Mouse (Mus musculus) megakaryocyte-erythroid progenitor cell, adult 5-6 weeks (primary cell): ENCODE measurements around the gene Tube1. TPM values are rescaled to one million over a fixed set of nuclear protein-coding genes. Genes with fewer than 3 reads are reported as not detected.
A peak's percentile ranks its signal among the peaks of the same experiment; 100 is the strongest.

ENCODE experiments used
- ATAC-seq: replicated peaks from 2 replicates; pipeline ENCODE4 v1.8.0; 2016; ENCODE audit warnings: mild to moderate bottlenecking, inconsistent platforms; ENCODE audit not compliant: severe bottlenecking, poor library complexity, low FRiP score, low TSS enrichment
- total RNA-seq, 2 experiments: library from RNA; stranded (forward) in 1 of 2; stranded (reverse) in 1 of 2; fragments of 200-1000, 215-1000 nt in 1 of 2; fragments of >200 nt in 1 of 2; fragmentation: Nextera tagmentation in 1 of 2; gene quantifications; 2 replicates each; pipeline ENCODE4 v1.2.3; 2014 to 2017

Gene Tube1
- total RNA-seq (2014; fragmentation: Nextera tagmentation), result 11.6 and 20.3 TPM in 2 replicates
- total RNA-seq (2017), result 11.0 and 16.3 TPM in 2 replicates

DNA sequence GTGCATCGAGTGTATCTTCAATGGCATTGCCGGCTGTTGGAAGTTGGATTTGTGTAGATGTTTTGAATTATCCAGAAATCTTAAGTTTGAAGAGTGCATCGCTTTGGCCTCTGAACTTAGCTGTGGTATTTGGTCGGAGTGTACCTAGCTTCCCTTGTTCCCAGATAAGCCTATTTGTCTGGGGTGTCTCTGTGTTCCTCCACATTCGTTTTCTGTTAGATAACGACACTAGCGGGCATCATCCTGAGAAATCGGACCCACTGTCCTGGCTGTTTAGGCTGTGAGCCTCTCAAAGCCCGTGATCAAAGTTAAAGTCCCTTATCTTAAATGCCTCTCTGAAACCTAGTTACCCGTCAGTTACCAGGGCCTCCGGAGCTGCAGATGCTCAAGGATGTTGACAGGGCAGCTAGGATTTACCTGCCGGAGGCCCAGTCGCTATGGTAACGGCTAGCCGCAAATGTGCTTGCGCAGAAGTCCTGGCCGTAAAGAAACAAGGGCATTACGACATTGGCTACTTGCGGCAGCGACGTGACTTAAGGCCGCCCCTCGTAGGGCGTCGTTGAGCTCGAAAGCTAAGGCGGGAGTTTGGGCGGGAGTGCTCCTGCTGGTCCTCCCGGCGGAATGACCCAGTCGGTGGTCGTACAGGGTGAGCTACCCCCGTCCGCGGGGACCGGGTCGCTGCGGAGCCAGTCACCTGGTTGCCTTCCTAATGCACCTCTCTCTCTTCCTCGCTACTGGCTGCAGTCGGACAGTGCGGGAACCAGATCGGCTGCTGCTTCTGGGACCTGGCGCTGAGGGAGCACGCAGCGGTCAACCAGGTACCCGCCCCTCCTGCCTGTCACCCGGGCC is at the start of gene Tube1, which contains the start of gene Fam229b:
Gene Tube1 (plus strand): TSS at position 515 of the 849 bp plus-strand sequence.
Gene Fam229b (minus strand): TSS at position 453 of the 849 bp plus-strand sequence.
- ATAC-seq, result peak; percentile 94

DNA sequence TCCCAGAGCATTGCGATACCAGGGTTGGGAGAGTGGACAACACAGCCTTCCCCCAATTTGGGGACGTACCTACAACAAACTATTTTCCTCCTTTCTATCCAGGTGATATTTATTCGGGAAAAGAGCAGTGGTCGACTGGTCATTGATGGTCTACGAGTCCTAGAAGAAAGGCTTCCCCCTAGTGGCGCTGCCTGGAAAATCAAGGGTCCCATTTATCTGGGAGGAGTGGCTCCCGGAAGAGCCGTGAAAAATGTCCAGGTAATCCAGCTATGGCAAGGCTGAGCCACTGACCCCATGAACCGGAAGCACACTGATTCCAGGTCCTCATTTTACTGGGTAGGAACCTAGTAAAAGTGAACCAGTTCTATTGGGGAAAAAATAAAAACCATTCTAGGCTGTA is 36.8 kb upstream of the Tube1 start:
- ATAC-seq, result no peak

DNA sequence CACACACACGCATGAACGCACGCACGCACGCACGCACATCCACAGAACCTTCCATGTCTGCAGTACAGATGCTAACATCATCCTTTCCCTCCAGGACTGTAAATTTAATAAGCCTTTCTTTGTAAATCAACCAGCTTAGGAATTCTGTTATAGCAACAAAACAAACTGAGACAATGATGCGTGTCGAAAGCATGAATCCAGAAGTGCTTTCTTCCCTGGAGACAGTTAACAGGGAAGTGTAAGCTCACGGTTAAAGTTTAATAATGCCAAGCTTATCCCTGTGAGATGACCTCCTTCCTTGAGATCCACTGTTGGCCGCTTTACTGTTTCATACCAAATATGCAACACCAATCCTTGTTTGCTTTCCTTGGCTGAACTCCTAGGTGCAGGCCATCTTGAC is 35.0 kb upstream of the Tube1 start:
- ATAC-seq, result no peak

DNA sequence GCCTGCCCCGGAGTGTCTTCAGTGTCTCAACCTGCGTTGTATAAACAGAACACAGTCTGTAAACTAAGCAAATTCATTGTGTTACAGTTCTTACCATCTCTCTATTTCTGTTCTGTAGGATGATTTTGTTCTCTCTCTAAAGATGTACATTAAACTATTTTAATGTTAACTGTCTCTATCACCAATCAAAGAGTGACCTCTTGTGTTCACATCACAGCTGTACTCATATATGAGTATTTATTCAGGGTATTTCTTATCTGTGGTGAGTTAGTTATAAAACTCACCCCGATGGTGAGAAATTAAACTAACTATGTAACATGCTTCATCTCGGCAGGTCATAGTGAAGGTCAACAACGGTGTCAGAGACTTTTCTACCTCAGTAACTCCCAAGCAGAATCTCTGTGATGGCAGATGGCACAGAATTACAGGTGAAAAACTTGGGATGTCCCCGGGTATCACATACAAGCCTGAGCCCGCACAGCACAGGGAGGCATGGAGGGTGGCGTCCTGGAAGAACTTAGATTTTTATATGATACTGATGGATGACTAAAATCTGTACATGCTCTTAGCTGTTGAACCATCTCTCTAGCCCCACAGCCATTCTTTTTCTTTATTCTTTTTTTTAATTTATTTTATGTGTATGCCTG is 28.9 kb upstream of the Tube1 start:
- no peak for ATAC-seq

DNA sequence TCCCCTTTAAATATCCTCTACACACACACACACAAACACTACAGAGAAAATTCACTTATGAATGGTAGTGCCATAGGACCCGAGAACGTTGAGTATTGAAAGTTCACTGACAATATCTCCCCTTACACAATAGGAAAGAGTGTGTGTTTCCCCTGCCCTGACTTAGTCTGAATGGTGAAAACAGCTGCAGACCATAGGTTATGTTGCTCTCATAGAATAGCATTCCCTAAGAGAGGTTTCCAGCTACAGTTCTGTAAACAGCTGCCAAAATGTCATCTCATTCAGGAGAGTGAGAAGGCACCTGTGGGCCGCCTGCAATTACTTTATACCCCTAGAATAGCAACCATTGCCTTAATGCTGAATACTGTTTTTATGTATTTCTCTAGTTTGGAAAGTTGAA is 27.4 kb upstream of the Tube1 start:
- ATAC-seq, result no peak

DNA sequence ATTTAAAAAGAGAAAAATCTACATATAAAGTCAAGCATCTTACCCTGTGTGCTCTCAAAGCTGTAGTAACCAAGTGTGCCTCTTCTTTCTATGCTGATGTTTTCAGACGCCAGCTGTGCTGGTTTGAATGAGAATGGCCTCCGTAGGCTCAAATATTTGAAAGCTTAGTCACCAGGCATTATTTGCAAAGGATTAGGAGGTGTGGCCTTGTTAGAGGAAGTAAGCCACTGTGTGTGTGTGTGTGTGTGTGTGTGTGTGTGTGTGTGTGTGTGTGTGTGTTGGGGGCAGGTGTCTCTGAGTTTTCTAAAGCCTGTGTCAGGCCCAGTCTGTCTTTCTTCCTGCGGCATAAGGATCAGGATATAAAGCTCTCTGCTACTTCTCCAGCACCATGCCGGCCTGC is 26.8 kb upstream of the Tube1 start:
- ATAC-seq, result no peak

DNA sequence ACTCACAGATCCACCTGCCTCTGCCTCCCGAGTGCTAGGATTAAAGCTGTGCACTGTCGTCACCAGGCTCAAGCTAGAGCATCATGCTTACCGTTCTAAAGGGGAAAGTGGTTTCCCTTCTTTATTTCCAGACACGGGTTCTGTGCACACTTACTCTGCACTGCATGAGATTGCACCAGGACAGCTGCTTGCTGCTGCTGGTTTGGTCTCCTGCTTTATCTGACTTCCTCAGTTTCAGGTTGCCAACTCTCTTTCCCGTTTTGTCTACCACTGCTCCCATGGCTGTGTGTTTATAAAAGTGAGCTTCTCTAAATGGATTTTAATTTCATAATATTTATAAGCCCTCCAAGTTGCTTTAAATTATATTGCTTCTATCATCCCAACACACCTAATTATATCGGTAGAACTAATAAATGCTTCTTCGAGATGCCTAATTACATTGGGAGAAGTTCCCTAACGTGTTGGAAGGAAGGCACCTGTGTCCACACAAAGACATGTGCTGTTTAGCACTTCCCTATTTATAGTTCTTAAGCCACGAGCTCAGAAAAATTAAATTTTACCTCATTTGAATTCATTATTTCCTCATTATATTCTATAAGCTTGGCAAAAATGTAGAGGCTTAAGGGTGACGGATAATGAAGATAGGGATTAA is 24.8 kb upstream of the Tube1 start:
- no peak for ATAC-seq

DNA sequence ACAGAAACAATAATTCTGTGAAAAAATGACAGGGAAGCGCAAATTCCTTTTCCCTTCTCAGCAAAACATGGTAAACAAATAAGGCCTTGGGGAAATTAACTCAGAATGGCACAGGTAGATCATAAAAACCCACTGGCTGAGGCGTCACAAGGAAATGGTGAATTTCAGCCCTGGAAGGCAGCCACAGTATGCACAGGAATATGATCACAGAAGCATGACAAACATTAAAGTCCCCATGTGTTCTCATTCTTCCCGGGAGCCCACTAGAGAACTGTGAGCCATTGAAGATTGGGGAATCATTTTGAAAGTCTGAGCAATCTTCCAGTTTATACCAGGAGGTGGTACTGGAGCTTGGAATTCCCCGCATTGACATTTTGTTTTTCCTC is 24.3 kb upstream of the Tube1 start:
- ATAC-seq, result no peak

DNA sequence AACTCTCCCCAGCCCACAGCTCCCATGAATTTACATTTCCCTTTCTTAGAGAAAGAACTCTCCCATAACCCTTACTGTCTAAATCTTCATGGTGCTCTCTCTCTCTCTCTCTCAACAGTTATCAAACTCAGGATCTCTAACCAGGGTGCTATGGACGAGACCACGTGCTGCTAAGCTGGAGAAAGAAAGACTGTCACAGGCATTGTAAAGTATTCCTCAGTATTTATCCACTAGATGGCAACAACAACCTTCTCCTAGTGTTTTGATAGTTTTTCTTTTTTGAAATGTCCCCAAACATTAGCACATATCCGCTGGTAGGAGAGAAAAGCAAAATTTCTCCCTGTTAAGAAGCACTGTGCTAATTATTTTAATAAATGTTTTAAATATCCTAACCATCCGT is 12.4 kb upstream of the Tube1 start:
- ATAC-seq, result peak; percentile 59

DNA sequence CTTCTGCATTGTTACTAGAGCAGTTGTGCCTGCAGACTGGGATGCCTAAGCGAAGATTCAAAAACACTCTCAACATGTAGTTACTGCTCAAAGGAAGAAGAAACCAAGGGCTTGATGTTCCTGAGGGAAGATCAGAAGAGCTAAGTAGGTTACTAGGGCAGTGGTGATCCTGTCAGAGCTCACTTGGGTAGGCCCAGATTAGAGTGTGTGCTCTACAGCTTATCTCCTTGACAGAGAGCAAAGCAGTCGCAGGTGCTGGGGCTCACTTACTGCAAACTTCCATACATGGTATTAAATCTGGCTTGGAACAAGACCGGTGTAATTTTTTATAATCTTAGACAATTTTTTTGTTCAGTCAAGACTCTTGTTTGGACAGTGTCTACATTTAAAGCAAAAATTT is 4.0 kb downstream of the Tube1 start:
- no peak for ATAC-seq

DNA sequence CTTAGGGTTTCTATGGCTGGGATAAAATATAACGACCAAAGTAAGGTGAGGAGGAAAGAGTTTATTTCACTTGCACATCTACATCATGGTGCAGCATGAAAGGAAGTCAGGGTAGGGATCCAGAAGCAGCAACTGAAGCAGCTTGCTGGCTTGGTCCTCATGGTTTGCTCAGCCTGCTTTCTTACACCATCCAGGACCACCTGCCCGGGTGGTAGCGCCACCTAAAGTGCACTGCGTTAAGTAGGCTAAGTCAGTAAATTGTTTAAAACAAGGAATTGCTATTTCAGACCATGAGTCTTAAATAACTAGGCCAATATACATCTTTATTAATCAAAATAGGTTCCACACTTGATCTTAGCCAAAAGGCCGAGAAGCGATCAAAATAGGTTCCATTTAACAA is 5.0 kb downstream of the Tube1 start:
- ATAC-seq, result no peak

DNA sequence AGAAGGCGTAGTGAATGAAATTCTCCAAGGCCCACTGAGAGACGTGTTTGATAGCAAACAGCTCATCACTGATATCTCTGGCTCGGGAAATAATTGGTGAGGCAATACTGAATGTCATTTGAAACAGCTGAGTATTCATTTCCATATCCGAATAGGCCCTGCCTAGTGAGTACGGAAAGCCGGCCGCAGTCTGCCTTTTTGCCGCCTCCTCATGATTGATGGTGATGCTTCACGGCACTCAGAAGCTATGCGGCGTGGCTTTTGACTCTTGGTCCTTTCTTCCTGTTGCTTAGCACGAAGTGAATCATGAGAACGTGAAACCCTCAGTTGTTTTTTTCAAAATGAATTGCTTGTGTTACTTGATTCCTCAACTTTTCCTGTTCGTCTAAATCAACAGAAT is 7.1 kb downstream of the Tube1 start:
- no peak for ATAC-seq

DNA sequence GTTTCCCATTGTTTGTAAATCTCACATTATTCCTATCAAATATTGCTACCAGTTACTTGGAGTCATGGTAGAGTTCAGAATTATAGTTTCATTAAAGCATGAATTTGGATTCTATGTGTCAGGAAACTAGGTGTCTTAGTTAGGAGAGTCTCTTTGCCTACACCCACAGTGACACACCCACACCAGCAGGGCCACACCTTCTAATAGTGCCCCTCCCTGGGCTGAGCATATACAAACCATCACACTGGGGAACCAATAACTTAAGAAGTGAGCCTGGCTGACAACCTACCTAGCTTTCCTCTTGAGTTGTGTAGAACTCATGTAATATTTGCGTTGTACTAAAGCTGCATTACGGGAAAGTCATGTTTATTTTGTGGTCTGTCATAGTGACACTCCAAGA is 7.6 kb downstream of the Tube1 start:
- no peak for ATAC-seq

DNA sequence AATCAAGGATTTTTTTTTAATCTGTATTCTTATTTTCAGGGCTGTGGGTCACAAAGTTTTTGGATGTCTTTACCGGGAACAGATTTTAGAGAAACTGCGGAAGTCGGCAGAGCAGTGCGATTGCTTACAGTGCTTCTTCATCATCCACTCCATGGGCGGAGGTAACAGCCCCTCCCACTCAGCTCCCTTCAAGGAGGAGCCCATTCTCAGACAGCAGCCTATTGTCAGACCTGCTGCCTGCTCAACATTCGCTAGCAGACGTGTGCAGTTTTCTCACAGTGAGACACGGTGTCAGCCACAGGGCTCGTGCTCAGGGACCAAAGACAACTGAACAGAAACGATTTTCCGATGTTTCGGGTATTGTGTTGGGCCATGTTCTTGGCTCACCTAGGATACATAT is 8.4 kb downstream of the Tube1 start:
- ATAC-seq, result no peak

DNA sequence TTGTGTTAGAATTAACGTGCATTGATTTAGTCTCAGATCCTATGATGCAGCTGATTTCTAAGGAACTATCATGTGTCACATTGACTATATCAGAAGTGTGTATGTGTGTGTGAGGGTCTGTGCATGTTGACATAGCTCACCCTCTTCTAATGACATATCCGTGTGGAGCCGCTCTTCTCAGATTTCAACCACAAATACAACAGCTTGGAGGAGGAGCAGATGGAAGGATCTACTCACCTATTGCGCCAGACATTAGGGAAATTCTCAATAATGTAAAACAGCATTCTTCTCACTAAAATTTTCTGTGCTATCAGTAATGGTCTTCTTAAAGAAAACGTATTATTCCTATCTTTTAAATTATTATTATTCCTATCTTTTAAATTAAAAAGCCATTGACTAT is 22.9 kb downstream of the Tube1 start:
- ATAC-seq, result no peak

DNA sequence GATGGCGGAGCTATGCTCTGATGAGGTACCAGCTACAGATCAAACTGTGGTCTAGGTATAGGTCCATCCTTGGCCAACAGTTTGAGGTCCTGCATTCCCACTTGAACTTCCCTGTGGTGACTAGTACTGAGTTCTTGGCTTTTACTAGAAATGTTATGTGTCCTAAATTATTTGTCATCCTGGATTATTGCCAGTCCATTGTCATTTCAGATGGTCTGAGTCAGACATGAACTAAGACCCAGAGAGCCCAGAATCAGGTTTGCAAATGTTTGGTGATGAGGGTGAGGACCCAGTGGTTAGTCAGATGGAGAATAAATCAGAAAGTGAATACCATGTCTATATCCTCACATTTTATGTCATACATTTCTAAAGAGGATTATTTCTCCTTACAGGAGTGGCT is 23.5 kb downstream of the Tube1 start:
- ATAC-seq, result no peak

DNA sequence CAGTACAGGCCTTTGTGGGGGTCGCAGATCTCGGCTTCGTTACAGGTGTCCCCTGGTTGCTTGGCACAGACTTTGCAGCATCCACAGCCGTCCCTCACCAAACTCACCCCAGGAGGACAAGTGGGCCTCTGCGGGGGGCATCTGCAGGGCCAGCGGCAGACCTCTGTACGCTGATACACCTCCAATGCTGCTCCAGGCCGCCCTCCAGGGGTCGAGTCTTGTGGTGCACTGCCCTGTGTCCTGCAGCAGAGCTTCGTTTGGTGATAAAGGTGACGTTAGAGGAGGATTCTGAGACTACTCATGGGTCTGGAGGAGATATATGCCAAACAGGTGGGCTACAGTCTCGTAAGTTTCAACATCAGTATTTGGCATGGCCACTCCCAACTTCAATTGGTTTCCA is 24.5 kb downstream of the Tube1 start:
- peak; percentile 43; the same call in 1 of the 2 replicates for ATAC-seq

DNA sequence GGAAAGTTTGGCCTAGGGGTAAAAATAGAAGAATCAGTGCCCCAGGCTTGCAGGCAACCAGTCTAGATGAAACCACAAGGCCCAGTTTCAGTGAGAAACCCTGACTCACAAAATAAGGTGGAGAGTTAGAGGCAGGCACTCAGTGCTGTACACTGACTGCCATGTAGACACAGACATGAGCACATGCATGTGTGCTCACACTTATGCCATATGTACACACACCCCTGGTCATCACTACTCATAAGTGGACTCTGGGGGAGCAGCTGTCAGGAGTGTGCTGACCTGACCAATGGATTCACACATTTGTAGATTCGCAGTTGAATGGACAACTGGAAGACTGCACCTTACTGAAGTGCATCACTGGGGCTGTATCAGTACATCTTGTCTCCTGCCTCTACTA is 27.6 kb downstream of the Tube1 start:
- no peak for ATAC-seq

DNA sequence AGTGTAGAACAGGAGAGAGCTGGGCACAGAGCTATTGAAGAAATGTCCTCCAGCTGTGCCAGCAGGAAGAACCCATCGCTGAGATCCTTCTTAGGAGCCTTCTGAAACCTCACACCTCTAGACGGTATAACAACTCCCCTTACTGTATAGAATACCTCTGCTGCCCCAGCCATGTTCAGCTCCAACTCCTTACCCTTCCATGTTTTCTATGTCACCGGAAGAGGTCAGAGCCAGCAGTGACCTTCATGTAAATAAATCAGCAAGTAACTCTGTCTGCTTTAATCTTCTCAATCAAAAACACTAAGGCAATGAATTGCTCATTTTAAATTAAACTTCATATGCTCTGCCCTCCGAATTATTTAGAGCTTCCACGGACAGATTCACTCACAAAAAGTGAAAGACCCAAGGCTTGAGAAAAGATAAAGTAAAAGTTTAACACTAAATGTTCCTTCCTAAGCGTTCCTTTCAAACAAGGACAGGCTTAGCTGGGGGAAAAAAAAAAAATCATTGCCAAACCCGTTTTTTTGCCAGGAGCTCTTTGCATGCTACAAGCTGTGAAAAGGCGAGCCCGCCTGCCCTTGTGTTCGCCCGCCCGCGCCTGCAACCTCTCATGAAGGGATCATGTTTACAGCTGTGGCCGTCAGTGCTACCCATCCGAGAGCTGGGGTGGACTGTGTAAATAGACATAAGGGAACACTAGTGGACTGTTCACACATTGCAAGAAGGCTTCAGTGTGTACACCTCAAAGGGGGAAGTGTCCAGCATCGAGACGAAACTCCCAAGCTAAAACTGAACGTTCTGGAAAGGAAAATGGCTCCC is 29.1 kb downstream of the Tube1 start:
- ATAC-seq, result no peak

DNA sequence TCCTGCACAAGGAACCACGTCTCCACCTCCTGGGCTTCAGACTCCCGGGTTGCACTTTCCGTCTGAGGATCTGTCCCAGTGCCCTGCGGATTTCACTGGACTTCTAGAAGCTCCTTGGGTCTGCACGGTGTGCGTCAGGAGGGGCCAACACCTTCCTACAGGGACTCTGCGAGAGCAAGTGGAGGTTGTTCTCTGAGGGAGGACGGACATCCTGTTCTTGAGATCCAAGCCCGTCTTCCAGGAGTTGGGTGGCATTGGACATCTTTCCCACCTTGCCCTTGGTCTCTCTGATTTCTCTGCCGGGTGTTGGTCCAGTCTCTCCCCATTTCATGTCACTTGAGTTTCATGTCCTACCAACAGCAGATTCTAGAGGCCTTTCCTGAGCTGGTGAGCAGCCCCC is 29.9 kb downstream of the Tube1 start, which contains the start of gene Ccn6:
Gene Ccn6 (minus strand): TSS at position 101 of the 400 bp plus-strand sequence.
- no peak for ATAC-seq
